Mouse (Mus musculus) Patski (cell line): ENCODE results near the gene Cemip. TPM values are rescaled to one million over a fixed set of nuclear protein-coding genes. Genes with fewer than 3 reads are reported as not detected.
A peak's percentile ranks its signal among the peaks of the same experiment; 100 is the strongest.

Source experiments
- ATAC-seq: fragments of 100-300 bp; one replicate; pipeline ENCODE4 v1.8.0; 2021
- CTCF ChIA-PET: fragments of 350-600 bp; sonication (Branson Sonifier 250); formaldehyde crosslinking; loops from one replicate; lab custom pipeline; 2022; ENCODE audit warnings: inconsistent platforms; lab: Charles Lee
- POLR2A ChIA-PET: fragments of 350-600 bp; sonication (Branson Sonifier 250); formaldehyde crosslinking; loops from one replicate; lab custom pipeline; 2022; ENCODE audit warnings: antibody characterized with exemption, inconsistent platforms; lab: Charles Lee
- DNase-seq: peaks from one replicate; pipeline ENCODE4 v3.0.0-alpha.2; 2011; ENCODE audit warnings: low read depth, low spot score
- H3K27me3 ChIP-seq: fragments of 371-371 bp; one replicate; pipeline ENCODE4 v1.5.1; 2021
- CTCF ChIP-seq: fragments of 100-300 bp; IDR thresholded peaks from one replicate; pipeline ENCODE4 v1.5.1; 2021
- in situ Hi-C: fragments of 300-500 bp; cut with MboI; formaldehyde crosslinking; loops from 3 replicates; pipeline ENCODE4 v1.11.1; 2018; ENCODE audit warnings: low pct_unique_long_range_greater_than_20kb, mixed read lengths
- polyA plus RNA-seq: library from polyadenylated mRNA; unstranded; gene quantifications from one replicate; pipeline ENCODE4 v1.2.3, GENCODE M21; 2021

The Cemip gene
- polyA plus RNA-seq, 1 experiment from 2014 or later, result 52.6 TPM

DNA sequence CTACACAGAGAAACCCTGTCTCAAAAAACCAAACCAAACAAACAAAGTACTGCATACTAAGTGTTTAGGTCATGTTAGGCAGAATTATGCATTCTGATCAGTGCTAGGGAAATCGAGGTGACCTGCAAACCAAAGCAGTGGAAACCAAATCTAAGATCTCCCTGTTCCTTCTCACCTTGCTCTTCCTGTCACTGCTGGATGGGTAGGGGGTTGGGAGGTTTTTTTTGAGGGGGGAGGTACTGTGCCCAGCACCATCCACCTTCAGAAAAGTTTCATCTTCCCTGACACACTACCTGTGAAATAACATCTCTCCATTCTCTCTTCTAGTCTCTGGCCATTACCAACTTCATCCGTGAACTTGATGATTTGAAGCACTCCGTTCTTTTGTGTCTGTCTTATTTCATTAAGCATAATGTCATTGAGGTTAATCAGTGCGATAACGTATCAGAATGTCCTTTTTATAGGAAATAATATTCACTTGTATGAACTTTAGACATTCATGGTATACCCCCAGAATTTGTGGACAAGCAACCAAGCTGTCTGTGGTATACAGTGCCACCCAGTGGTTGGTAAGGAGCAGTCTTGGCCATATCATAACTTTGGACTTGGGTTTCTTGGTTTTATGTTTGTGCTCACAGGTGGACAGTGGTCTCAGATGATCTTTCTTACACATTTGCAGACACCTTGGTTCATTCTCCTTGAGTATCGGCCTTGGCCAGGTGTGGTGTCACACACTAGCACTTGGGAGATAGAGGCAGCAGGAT, 199.8 kb downstream of the Cemip start:
- DNase-seq (no peak), ATAC-seq (no peak)
- POLR2A ChIA-PET, result no interaction called here
- in situ Hi-C loops, result loop anchor here (10.0 kb wide), 2 partner anchors 212 to 322 kb away; no protein-coding TSS in a partner anchor
- no peak for TF ChIP-seq CTCF
- CTCF ChIA-PET, result interaction anchor here (0.9 to 1.2 kb wide), 2 partner anchors 189 to 218 kb away, joined by 3 read pairs; no protein-coding TSS in a partner anchor
- H3K27me3 ChIP-seq, result no peaks in the 10 kb centered on the region

DNA sequence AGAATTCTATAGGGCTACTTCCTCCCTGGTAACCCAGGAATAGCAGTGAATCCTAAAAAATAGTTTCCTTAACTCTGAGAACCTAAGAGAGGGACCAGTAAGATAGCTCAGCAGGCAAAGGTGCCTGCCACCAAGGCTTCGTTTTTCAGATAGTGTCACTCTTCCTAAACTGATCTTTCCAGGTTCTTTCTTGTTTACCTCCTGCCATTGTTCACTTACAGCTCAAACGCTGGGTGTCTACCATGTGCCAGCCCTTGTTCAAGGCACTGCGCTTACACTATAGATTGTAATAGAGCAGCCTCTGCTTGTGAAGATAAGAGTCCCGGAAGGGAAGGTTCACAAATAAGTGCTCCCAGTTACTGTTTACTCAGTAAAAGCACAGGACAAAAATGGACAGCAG, 200.5 kb downstream of the Cemip start:
- in situ Hi-C loops, result loop anchor here (10.0 kb wide), 2 partner anchors 211 to 321 kb away; no protein-coding TSS in a partner anchor

DNA sequence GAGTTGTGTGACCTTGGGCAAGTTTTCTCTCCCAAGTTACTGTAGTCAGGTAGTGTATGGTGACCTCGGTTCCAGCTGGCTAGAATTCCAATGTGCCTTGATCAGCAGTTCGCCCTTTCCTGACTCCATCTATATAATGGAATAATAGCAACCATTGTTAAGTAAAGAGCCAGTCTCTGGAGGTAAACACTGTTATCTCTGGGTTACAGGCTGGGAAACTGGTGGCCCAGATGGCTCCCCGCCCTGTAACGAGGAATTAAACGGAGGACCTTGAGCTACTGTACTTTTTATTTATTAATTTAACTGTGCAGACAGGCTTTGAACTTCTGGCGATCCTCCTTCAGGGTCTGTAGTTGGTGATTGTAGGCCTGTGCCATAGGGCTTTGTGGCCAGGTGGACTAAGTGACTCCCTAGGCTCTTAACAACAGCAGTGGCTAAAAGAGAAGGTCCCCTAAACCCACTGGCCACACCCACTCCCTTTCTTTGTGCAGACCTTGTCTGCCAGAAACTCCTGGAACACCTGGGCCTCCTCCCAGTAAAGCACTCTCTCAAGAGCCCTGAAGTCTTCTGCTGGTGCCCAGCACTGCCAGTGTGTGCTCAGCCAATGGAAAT, 201.3 kb downstream of the Cemip start:
- no peak for TF ChIP-seq CTCF
- CTCF ChIA-PET, result no interaction called here
- POLR2A ChIA-PET, result interaction anchor here (1.0 kb wide), 1 partner anchor 12 kb away, joined by 3 read pairs; no protein-coding TSS in a partner anchor
- no peak for DNase-seq
- no peak for ATAC-seq
- no peaks in the 10 kb centered on the region for H3K27me3 ChIP-seq
- in situ Hi-C loops, result loop anchor here (10.0 kb wide), 2 partner anchors 210 to 320 kb away; no protein-coding TSS in a partner anchor

More for the DNA sequence above, 200.5 kb downstream of the Cemip start:
- no peaks in the 10 kb centered on the region for H3K27me3 ChIP-seq
- ChIA-PET POLR2A (no interaction called here), CTCF (no interaction called here)
- ATAC-seq, result no peak
- no peak for DNase-seq
- no peak for TF ChIP-seq CTCF

DNA sequence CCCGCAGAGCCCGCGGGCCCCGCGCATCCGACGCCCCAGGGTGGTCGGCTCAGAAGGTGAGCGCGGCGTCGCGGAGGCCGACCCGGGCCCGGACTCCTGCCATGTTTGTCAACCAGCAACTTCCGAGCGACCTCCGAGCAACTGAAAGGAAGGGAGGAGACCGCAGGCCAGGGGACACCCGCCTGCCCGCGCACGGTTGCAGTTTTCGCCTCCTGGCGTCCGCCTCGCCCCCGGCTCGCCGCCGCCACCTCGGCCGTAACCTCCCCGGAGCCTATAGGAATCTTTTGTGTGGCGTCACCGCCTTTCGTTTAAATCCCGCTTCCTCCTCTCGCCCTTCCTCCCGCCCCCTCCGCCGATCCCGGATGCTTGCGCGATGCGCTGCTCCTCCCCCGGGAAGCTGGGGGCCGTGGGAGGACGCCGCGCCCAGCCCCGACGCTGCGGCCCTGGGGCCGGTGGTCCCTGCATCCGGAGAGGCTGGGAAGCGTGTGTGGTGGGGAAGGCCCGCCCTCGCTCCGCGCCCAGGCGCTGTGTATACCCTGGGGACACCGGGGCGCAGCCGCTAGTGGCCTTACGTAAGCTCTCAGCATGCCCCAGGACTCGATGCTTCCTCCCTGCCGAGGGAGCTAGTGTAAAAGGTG, 202.2 kb downstream of the Cemip start, which contains the start of the genes Tlnrd1 and Mesd:
Gene Tlnrd1, minus strand, starts transcription at position 285 of the 638 bp plus-strand sequence.
Gene Mesd, plus strand, starts transcription at position 446 of the 638 bp plus-strand sequence.
- peak; percentile 35 for DNase-seq
- peak; percentile 66 for ATAC-seq
- POLR2A ChIA-PET, result interaction anchor here (0.6 to 1.0 kb wide), 2 partner anchors 13 to 267 kb away, joined by 3 read pairs; no protein-coding TSS in a partner anchor
- in situ Hi-C loops, result loop anchor here (10.0 kb wide), 2 partner anchors 209 to 319 kb away; no protein-coding TSS in a partner anchor
- no peaks in the 10 kb centered on the region for H3K27me3 ChIP-seq
- no peak for TF ChIP-seq CTCF
- CTCF ChIA-PET, result no interaction called here

DNA sequence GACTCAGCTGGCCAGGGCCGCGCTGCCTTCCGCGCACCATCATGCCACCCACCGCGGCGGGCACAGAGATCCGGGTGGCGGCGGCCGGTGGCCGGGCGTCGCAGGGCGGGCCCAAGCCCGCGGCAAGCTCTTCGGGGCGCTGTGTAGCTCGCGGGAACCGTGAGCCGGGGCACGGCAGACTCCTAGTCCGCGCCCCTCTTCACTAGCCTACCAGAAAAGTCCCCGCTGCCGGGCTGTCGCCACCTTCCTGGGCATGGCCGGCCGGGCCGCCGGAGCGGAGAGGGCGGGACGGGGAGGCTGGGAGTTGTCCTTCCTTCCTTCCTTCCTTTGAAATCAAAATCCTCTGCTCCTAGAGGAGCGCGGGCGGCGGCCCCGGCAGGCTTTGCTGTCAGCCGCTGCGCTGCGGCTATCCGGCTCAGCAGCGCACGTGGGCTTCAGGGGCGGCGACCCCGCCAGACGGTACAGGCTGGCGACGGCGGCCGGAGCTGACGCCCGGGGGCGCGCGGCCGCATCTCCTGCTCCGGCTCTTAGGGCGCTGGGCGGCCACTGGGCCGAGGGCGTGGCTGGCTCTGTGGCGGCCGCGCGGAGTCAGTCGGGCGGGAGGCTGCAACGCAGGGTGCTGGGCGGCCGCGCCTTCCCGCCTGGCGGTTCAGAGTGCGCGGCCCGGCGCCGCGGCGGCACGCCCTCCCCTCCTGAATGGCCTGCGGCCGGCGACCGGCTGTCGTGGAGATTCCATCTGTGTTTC, 202.9 kb downstream of the Cemip start:
- POLR2A ChIA-PET, result interaction anchor here (0.6 kb wide), 1 partner anchor 268 kb away, joined by 3 read pairs; no protein-coding TSS in a partner anchor

More for the DNA sequence above, 202.9 kb downstream of the Cemip start:
- TF ChIP-seq CTCF, result no peak
- H3K27me3 ChIP-seq, result no peaks in the 10 kb centered on the region
- CTCF ChIA-PET, result interaction anchor here (1.0 kb wide), 1 partner anchor 188 kb away, joined by 3 read pairs; no protein-coding TSS in a partner anchor
- no peak for DNase-seq
- in situ Hi-C loops, result loop anchor here (10.0 kb wide), 2 partner anchors 209 to 319 kb away; no protein-coding TSS in a partner anchor
- ATAC-seq, result peak; percentile 81

Other genes starting within 250 kb of the Cemip start
- gene Tlnrd1, start 202.2 kb downstream of the Cemip start, polyA plus RNA-seq, result 15.6 TPM
- 156 TPM for gene Mesd, start 202.0 kb downstream of the Cemip start, polyA plus RNA-seq
- gene Abhd17c, start 65.4 kb upstream of the Cemip start, polyA plus RNA-seq, result 77.6 TPM